Mouse (Mus musculus) hindbrain, embryonic 12.5 days (tissue): ENCODE measurements around the gene Slc24a4. TPM values are rescaled to one million over a fixed set of nuclear protein-coding genes. Genes with fewer than 3 reads are reported as not detected.
A peak's percentile ranks its signal among the peaks of the same experiment; 100 is the strongest.

Experiments
- ATAC-seq: fragments of 200-750 bp; cut with Nextera tagmentation; 2 replicates; pipeline ENCODE4 v1.8.0; 2017; ENCODE audit warnings: moderate TSS enrichment; ENCODE audit not compliant: low FRiP score
- H3K27ac ChIP-seq: fragments of 300-500 bp; sonication (generic); 2 replicates; pipeline ENCODE4 v1.5.1; 2016; ENCODE audit warnings: mild to moderate bottlenecking
- H3K27me3 ChIP-seq: fragments of 300-500 bp; sonication (generic); 2 replicates; pipeline ENCODE4 v1.6.1; 2016; ENCODE audit warnings: mild to moderate bottlenecking
- H3K36me3 ChIP-seq: fragments of 300-500 bp; sonication (generic); 2 replicates; pipeline ENCODE4 v1.6.1; 2016; ENCODE audit warnings: mild to moderate bottlenecking
- H3K4me1 ChIP-seq: fragments of 300-500 bp; sonication (generic); 2 replicates; pipeline ENCODE4 v1.6.1; 2016
- H3K4me2 ChIP-seq: fragments of 300-500 bp; sonication (generic); replicated peaks from 2 replicates; pipeline ENCODE4 v1.6.1; 2016; ENCODE audit warnings: mild to moderate bottlenecking
- H3K4me3 ChIP-seq: fragments of 300-500 bp; sonication (generic); 2 replicates; pipeline ENCODE4 v1.5.1; 2016; ENCODE audit warnings: mild to moderate bottlenecking
- H3K9ac ChIP-seq: fragments of 300-500 bp; sonication (generic); 2 replicates; pipeline ENCODE4 v1.6.1; 2016; ENCODE audit warnings: mild to moderate bottlenecking, moderate library complexity
- H3K9me3 ChIP-seq: fragments of 300-500 bp; sonication (generic); replicated peaks from 2 replicates; pipeline ENCODE4 v1.6.1; 2016; ENCODE audit warnings: mild to moderate bottlenecking
- WGBS: fragments of 180-500 bp; shearing (Covaris S2); methylation state at CpG from one replicate; pipeline ENCODE4 v1.1.7; 2016; 5-methylcytosine and 5-hydroxymethylcytosine counted together
- polyA plus RNA-seq: library from polyadenylated mRNA; unstranded; fragments of >200 nt; fragmentation: Nextera tagmentation; extraction: Ambion mirVana; gene quantifications from 2 replicates; pipeline ENCODE4 v1.2.1, GENCODE M21; 2016

Gene Slc24a4
- polyA plus RNA-seq, 1 experiment from 2014 or later: 1.0 TPM

- no peaks in the 10 kb centered on the region for H3K9me3 ChIP-seq
- 55% methylated on average over 10 of the region's 10 CpGs for WGBS
- no peak overlapping the region for H3K4me2 ChIP-seq
- no peak overlapping the region for H3K9ac ChIP-seq
- H3K27me3 ChIP-seq: no peaks in the 10 kb centered on the region
- H3K27ac ChIP-seq: no peak overlapping the region
- peaks cover 40% of the 10 kb centered on the region for H3K4me1 ChIP-seq
- no peak for ATAC-seq
- H3K36me3 ChIP-seq: no peaks in the 10 kb centered on the region
- H3K4me3 ChIP-seq: no peak overlapping the region
Measured at GRCm38 (mm10) chr12:102305069-102305836, 176.7 kb downstream of the Slc24a4 start.

GRCm38 (mm10) chr12:102308001-102308456 is 179.5 kb downstream of the Slc24a4 start:
- no peak overlapping the region for H3K4me3 ChIP-seq
- no peak overlapping the region for H3K9ac ChIP-seq
- H3K9me3 ChIP-seq: no peaks in the 10 kb centered on the region
- no peaks in the 10 kb centered on the region for H3K36me3 ChIP-seq
- H3K27me3 ChIP-seq: no peaks in the 10 kb centered on the region
- peak overlapping the region; percentile 60; the same call in 1 of the 2 replicates for H3K27ac ChIP-seq
- H3K4me1 ChIP-seq: peaks cover 32% of the 10 kb centered on the region
- ATAC-seq: peak; percentile 46
- no peak overlapping the region for H3K4me2 ChIP-seq
- 63% methylated on average over 6 of the region's 6 CpGs for WGBS

- Histone ChIP-seq H3K27ac (peak overlapping the region; percentile 60; the same call in 1 of the 2 replicates), H3K36me3 (no peaks in the 10 kb centered on the region), H3K4me2 (no peak overlapping the region), H3K27me3 (no peaks in the 10 kb centered on the region), H3K4me1 (peaks cover 27% of the 10 kb centered on the region), H3K9me3 (no peaks in the 10 kb centered on the region), H3K4me3 (no peak overlapping the region), H3K9ac (no peak overlapping the region)
- ATAC-seq: peak; percentile 65
- WGBS: 62% methylated on average over 16 of the region's 16 CpGs
Measured at GRCm38 (mm10) chr12:102308457-102309011, 180.0 kb downstream of the Slc24a4 start.

GRCm38 (mm10) chr12:102309099-102309799 is 180.7 kb downstream of the Slc24a4 start:
- Histone ChIP-seq H3K27ac (no peak overlapping the region), H3K9ac (no peak overlapping the region), H3K36me3 (no peaks in the 10 kb centered on the region), H3K4me2 (no peak overlapping the region), H3K9me3 (no peaks in the 10 kb centered on the region), H3K4me1 (peaks cover 20% of the 10 kb centered on the region), H3K4me3 (no peak overlapping the region), H3K27me3 (no peaks in the 10 kb centered on the region)
- 94% methylated on average over 11 of the region's 11 CpGs for WGBS
- ATAC-seq: no peak

- ATAC-seq: no peak
- no peak overlapping the region for H3K4me3 ChIP-seq
- H3K9ac ChIP-seq: no peak overlapping the region
- WGBS: 93% methylated on average over 8 of the region's 8 CpGs
- H3K9me3 ChIP-seq: no peaks in the 10 kb centered on the region
- H3K36me3 ChIP-seq: 0 out of 2 replicates have a peak, but pooled peaks cover 3% of the 10 kb centered on the region
- no peak overlapping the region for H3K27ac ChIP-seq
- H3K4me2 ChIP-seq: no peak overlapping the region
- no peaks in the 10 kb centered on the region for H3K27me3 ChIP-seq
- H3K4me1 ChIP-seq: peaks cover 16% of the 10 kb centered on the region
Measured at GRCm38 (mm10) chr12:102309800-102310195, 181.3 kb downstream of the Slc24a4 start.

- 94% methylated on average over 3 of the region's 3 CpGs for WGBS
- no peak overlapping the region for H3K9ac ChIP-seq
- 0 out of 2 replicates have a peak, but pooled peaks cover 3% of the 10 kb centered on the region for H3K36me3 ChIP-seq
- H3K4me1 ChIP-seq: peaks cover 12% of the 10 kb centered on the region
- ATAC-seq: no peak
- no peak overlapping the region for H3K4me3 ChIP-seq
- H3K9me3 ChIP-seq: no peaks in the 10 kb centered on the region
- no peak overlapping the region for H3K27ac ChIP-seq
- no peaks in the 10 kb centered on the region for H3K27me3 ChIP-seq
- H3K4me2 ChIP-seq: no peak overlapping the region
Measured at GRCm38 (mm10) chr12:102310261-102310660, 181.7 kb downstream of the Slc24a4 start.

GRCm38 (mm10) chr12:102311454-102311853 is 182.9 kb downstream of the Slc24a4 start:
- H3K27ac ChIP-seq: no peak overlapping the region
- no peak for ATAC-seq
- 0 out of 2 replicates have a peak, but pooled peaks cover 3% of the 10 kb centered on the region for H3K36me3 ChIP-seq
- H3K4me1 ChIP-seq: peaks cover 12% of the 10 kb centered on the region
- no peak overlapping the region for H3K9ac ChIP-seq
- H3K27me3 ChIP-seq: no peaks in the 10 kb centered on the region
- H3K4me2 ChIP-seq: no peak overlapping the region
- H3K9me3 ChIP-seq: no peaks in the 10 kb centered on the region
- no peak overlapping the region for H3K4me3 ChIP-seq
- 95% methylated on average over 5 of the region's 5 CpGs for WGBS

Other genes with a start within 250 kb of the Slc24a4 start
- gene Trip11, start 215.5 kb upstream of the Slc24a4 start, polyA plus RNA-seq: 25.7 and 28.5 TPM in 2 replicates
- 16.2 and 17.5 TPM in 2 replicates for gene Atxn3, start 170.5 kb upstream of the Slc24a4 start, polyA plus RNA-seq
- gene Cpsf2, start 152.7 kb upstream of the Slc24a4 start, polyA plus RNA-seq: 34.2 and 36.5 TPM in 2 replicates
- gene Rin3, start 154.3 kb downstream of the Slc24a4 start, polyA plus RNA-seq: 6.8 TPM in 2 replicates